Mouse (Mus musculus) stomach, postnatal 0 days (tissue): ENCODE results near the gene Rhbdd1.

Source experiments
- CTCF ChIP-seq: IDR thresholded peaks from 2 replicates; pipeline ENCODE4 v1.5.1; 2016; ENCODE audit warnings: antibody characterized with exemption, low read depth, mild to moderate bottlenecking, moderate library complexity
- EP300 ChIP-seq: optimal IDR thresholded peaks from 2 replicates; pipeline ENCODE3; 2016; ENCODE audit warnings: antibody characterized with exemption

- TF ChIP-seq CTCF (no peak), EP300 (no peak)
Observed at GRCm38 (mm10) chr1:82362165-82362564, 45.9 kb downstream of the Rhbdd1 start.
